Mouse (Mus musculus) cortical plate, adult 2 months (tissue): ENCODE data around the gene Atp8a1. TPM values are rescaled to one million over a fixed set of nuclear protein-coding genes. Genes with fewer than 3 reads are reported as not detected.

Experiments used
- H3K27ac ChIP-seq: fragments of 200-500 bp; 2 replicates; pipeline ENCODE4 v1.5.1; 2012; ENCODE audit warnings: low read length, control low read depth, inconsistent platforms; ENCODE audit not compliant: insufficient read depth
- H3K4me1 ChIP-seq: fragments of 200-500 bp; 2 replicates; pipeline ENCODE4 v1.6.1; 2011; ENCODE audit warnings: low read length; ENCODE audit not compliant: control insufficient read depth, insufficient read depth
- H3K4me3 ChIP-seq: fragments of 200-500 bp; 2 replicates; pipeline ENCODE4 v1.5.1; 2011; ENCODE audit warnings: mild to moderate bottlenecking, low read length, control low read depth; ENCODE audit not compliant: insufficient read depth
- CTCF ChIP-seq: fragments of 200-500 bp; IDR thresholded peaks from 2 replicates; pipeline ENCODE4 v1.5.1; 2011; ENCODE audit warnings: mild to moderate bottlenecking, control low read depth, low read length; ENCODE audit not compliant: insufficient read depth; ENCODE audit errors: extremely low read depth
- POLR2A ChIP-seq: fragments of 200-500 bp; IDR thresholded peaks from 2 replicates; pipeline ENCODE4 v1.6.1; 2011; ENCODE audit warnings: mild to moderate bottlenecking, low read length, control low read depth; ENCODE audit not compliant: insufficient read depth; ENCODE audit errors: extremely low read depth
- polyA plus RNA-seq: library from polyadenylated mRNA; depleted of rRNA; stranded (reverse); fragments of >200 nt; gene quantifications from 2 replicates; pipeline ENCODE4 v1.2.3, GENCODE M21; 2012; rRNA removed

Gene Atp8a1
- polyA plus RNA-seq, 1 experiment = 70.3 TPM

DNA sequence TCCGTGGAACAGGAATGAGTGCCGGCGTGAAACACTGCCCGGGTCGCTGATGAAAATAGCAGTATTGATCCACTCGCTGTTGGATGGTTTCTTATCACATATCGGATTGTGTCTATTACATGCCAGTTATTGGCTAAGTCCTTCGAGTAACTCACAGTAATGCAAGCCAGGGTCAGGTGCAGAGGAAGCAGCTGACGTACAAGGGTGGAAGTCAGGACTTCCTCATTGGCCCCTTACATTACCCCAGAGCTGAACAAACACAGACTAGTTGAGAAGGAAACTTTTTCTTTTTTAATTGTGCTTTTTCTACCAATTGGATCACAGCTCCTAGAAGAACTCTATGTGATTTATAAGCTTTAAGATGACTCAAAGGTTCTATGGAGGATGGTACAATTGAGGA is 247.3 kb downstream of the Atp8a1 start:
- TF ChIP-seq CTCF = no peak
- no peak for TF ChIP-seq POLR2A
- Histone ChIP-seq H3K27ac (no peak overlapping the region), H3K4me1 (no peaks in the 10 kb centered on the region), H3K4me3 (no peak overlapping the region)

DNA sequence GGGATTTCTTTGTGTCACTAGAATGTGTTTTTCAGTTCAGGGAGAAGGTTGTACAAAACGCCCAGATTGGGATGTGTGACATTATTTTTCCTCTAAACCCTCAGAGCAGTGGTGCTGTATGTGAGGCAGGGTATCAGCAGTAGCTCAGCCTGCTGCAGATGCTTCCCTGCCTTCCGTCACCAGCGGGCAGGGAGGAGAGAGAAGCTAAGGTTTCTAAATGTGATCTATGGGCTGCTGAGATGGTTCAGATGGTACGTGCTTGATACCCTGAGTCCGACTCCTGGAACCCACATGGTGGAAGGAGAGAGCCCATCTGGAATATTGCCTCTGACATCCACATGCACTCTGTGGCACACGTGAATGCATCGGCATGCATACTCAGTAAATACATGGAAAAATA is 251.6 kb downstream of the Atp8a1 start:
- Histone ChIP-seq H3K27ac (no peak overlapping the region), H3K4me3 (no peak overlapping the region), H3K4me1 (no peaks in the 10 kb centered on the region)
- TF ChIP-seq CTCF = no peak
- TF ChIP-seq POLR2A = no peak

DNA sequence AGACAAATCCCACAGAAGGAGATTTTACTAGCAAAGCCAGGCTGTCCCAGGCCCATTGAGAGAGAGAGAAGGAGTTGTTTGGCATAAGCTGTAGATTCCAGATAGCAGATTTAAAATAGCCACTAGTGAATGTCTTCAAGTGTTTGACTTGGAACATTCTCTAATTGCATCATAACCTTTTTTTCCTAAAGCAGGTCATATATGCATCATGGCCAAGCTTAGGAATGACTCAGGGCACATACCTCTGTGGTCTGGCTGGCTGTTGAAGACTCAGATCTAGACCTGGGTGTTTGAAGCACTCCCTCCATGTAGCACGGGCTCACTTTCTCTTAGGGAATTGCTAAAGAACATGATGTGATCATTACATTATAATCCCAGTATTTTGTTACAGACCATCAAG is 252.2 kb downstream of the Atp8a1 start:
- Histone ChIP-seq H3K4me3 (no peak overlapping the region), H3K27ac (no peak overlapping the region), H3K4me1 (no peaks in the 10 kb centered on the region)
- TF ChIP-seq CTCF (no peak), POLR2A (no peak)

DNA sequence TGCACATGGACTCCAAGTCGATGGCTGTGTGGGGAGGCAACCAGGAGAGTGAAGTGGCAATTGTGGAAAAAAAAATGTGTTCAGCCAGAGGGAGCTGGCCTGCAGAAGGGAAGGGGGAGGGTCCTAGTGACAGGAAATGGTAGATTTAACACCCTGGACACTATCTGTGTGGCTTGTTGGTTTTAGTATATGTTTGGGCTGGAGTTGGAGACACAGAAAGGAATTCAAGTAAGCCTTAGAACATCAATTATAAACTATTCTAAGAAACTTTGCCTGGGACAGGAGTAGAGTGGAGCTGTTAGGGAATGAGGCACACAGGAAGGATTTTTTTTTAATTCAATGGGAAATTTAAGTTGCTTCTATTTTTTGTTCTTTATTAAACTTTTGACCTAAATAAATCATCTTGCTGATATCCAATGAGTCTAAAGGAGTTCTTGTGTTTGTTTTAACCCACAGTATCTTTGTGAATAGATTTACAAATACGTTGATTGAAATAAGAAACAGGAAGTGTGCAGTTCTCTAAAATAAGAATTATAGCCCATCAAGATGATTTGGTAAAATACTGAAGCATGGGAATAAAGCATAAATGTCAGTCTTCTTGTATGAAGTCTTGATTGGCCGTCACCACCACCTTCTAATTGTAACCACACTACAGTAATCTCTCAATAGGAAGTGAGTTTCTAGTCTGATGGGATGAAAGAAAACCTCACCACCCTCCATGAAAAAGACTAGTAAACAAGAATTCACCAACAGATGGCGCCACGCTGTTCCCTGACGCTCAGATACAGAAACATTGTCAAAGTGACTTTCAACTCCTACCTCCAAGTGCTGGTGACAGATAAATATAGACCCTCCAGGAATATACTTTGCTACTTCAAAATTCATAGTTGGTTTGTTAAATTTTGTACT is 267.3 kb downstream of the Atp8a1 start:
- H3K4me1 ChIP-seq = no peaks in the 10 kb centered on the region
- no peak overlapping the region for H3K4me3 ChIP-seq
- no peak overlapping the region for H3K27ac ChIP-seq
- TF ChIP-seq POLR2A (no peak), CTCF (no peak)

DNA sequence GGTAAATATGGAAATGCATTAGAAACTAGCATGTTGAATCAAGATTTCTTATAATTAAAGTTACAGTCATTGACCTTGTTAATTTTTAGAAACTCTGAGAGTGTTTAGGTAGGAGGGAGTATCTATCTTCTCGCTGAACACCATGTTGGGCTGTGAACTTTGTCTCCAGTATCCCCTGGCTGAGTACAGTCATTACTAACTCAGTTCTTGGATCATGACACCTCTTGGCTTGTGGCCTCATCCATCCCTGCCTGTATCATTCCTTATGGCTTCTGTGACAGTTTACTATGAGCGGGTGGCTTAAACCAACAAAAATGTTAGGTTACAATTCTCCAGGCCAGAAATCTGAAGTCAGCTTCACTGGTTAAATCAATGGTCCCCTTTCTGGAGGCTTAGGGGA is 271.5 kb downstream of the Atp8a1 start:
- no peak for TF ChIP-seq POLR2A
- Histone ChIP-seq H3K4me3 (no peak overlapping the region), H3K27ac (no peak overlapping the region), H3K4me1 (no peaks in the 10 kb centered on the region)

DNA sequence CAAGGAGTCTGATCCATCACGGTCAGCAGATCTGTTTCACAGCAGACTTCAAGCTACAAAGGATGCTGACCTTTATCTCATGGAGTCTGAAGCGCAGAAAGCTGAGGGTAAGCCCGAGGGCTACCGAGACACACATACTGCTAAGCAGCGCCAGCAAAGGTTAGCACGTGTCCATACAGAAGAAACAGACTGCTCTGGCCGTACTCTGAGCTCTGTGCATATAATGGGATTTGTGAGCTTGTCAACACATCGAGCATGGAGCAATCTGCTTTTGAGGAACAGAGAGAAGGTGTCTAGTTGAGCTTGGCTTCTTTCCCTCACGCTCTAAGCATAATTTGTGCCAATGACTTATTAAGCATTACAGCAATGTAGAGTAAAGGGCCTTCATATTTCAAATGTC is 273.2 kb downstream of the Atp8a1 start:
- TF ChIP-seq POLR2A (no peak), CTCF (no peak)
- Histone ChIP-seq H3K4me3 (no peak overlapping the region), H3K27ac (no peak overlapping the region), H3K4me1 (no peaks in the 10 kb centered on the region)

DNA sequence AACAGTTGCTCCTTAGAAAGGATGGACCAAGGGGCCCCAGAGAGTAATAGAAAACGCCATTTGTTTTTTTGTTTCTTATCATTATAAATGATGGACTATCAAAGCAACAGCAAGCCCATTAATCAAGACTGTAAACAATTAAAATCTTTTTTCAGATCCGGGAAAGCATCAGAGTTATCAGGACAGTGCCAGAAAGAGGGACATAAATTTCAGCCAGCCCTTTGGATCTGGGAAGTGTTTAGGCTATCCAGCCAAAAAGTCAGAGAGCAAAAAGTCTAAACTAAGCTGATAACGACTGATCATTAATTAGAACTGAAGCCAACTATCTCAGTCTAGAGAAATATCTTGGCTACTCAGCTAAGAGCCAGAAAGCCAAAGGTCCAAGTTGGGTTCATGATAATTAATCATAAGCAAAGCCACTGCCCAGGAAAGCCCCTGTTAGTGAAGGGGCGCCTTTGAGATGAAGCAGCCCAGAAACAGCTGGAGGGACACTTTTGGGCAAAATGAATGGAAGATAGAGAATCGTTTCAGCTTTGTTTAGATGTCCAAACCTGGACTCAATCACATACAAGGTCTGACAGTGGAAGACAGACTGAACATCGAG is 274.6 kb downstream of the Atp8a1 start:
- no peak overlapping the region for H3K27ac ChIP-seq
- no peak overlapping the region for H3K4me3 ChIP-seq
- TF ChIP-seq POLR2A = no peak
- TF ChIP-seq CTCF = no peak
- no peaks in the 10 kb centered on the region for H3K4me1 ChIP-seq

Other genes starting within 250 kb of the Atp8a1 start
- gene Shisa3, start 239.6 kb downstream of the Atp8a1 start, polyA plus RNA-seq = 0.85 and 1.0 TPM in 2 replicates
- gene Gm5108, start 94.2 kb upstream of the Atp8a1 start, polyA plus RNA-seq = not detected in 2 replicates
- gene Gm21905, start 99.0 kb upstream of the Atp8a1 start, polyA plus RNA-seq = not detected in 2 replicates
- not detected in 2 replicates for gene Grxcr1, start 184.4 kb upstream of the Atp8a1 start, polyA plus RNA-seq